Mouse (Mus musculus) midbrain, embryonic 12.5 days (tissue): ENCODE results near the gene Trmt10a. TPM values are rescaled to one million over a fixed set of nuclear protein-coding genes. Genes with fewer than 3 reads are reported as not detected.

ENCODE experiments used
- ATAC-seq: fragments of 200-750 bp; cut with Nextera tagmentation; 2 replicates; pipeline ENCODE4 v1.8.0; 2017; ENCODE audit warnings: low read depth, moderate TSS enrichment, moderate library complexity; ENCODE audit not compliant: low FRiP score
- H3K27ac ChIP-seq: fragments of 300-500 bp; sonication (generic); replicated peaks from 2 replicates; pipeline ENCODE4 v1.5.1; 2016; ENCODE audit warnings: mild to moderate bottlenecking
- H3K27me3 ChIP-seq: fragments of 300-500 bp; sonication (generic); 2 replicates; pipeline ENCODE4 v1.6.1; 2016; ENCODE audit warnings: mild to moderate bottlenecking
- H3K36me3 ChIP-seq: fragments of 300-500 bp; sonication (generic); 2 replicates; pipeline ENCODE4 v1.6.1; 2016
- H3K4me1 ChIP-seq: fragments of 300-500 bp; sonication (generic); 2 replicates; pipeline ENCODE4 v1.6.1; 2016
- H3K4me2 ChIP-seq: fragments of 300-500 bp; sonication (generic); replicated peaks from 2 replicates; pipeline ENCODE4 v1.6.1; 2016; ENCODE audit warnings: mild to moderate bottlenecking, moderate library complexity
- H3K4me3 ChIP-seq: fragments of 300-500 bp; sonication (generic); 2 replicates; pipeline ENCODE4 v1.5.1; 2016; ENCODE audit warnings: mild to moderate bottlenecking
- H3K9ac ChIP-seq: fragments of 300-500 bp; sonication (generic); replicated peaks from 2 replicates; pipeline ENCODE4 v1.6.1; 2016; ENCODE audit warnings: mild to moderate bottlenecking, moderate library complexity
- H3K9me3 ChIP-seq: fragments of 300-500 bp; sonication (generic); 2 replicates; pipeline ENCODE4 v1.6.1; 2016; ENCODE audit warnings: mild to moderate bottlenecking
- WGBS: fragments of 180-500 bp; shearing (Covaris S2); methylation state at CpG from one replicate; pipeline ENCODE4 v1.1.7; 2016; 5-methylcytosine and 5-hydroxymethylcytosine counted together
- polyA plus RNA-seq: library from polyadenylated mRNA; unstranded; fragments of >200 nt; fragmentation: Nextera tagmentation; extraction: Ambion mirVana; gene quantifications from 2 replicates; pipeline ENCODE4 v1.2.1, GENCODE M21; 2016

The Trmt10a gene
- polyA plus RNA-seq, 1 experiment from 2014 or later, result 15.6 TPM

DNA sequence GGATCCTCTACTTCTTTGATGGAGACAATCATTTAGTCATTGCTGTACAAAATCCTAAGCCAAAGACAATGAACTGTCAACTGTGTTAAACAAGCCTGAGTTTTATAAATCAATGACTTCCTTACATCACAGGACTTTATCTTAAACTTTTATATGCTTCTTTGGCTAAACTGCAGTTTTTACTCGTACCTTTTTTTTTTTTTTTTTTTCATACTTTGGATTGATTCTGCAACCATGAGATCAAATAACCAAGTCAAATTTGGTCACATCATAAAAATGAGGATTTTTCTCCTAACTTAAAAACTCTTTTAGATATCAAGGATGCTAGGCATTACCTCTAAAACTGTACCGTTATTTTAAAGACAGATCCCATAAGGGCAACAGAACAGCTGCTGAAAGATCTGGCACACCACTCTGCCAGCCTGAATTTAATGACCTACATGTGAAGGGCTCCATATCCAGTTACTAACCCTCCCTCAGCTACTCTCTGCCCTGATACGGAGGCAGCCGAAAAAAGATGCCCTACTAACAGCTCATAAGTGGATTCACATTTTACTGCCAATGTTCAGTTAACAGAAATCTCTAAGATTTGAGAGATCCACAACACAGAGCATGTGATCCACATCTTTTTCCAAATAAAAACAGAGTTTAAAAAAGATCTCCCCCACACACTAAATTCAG, 1.1 kb upstream of the Trmt10a start:
- no peaks in the 10 kb centered on the region for H3K36me3 ChIP-seq
- H3K4me2 ChIP-seq, result peak overlapping the region; percentile 62
- H3K27ac ChIP-seq, result no peak overlapping the region
- ATAC-seq, result no peak
- no peaks in the 10 kb centered on the region for H3K4me1 ChIP-seq
- H3K9ac ChIP-seq, result 0 out of 2 replicates have a peak overlapping the region, but pooled peaks have one; percentile 39
- no peaks in the 10 kb centered on the region for H3K9me3 ChIP-seq
- peak overlapping the region; percentile 10 for H3K4me3 ChIP-seq
- H3K27me3 ChIP-seq, result no peaks in the 10 kb centered on the region
- WGBS, result 80% methylated on average over 4 of the region's 4 CpGs

DNA sequence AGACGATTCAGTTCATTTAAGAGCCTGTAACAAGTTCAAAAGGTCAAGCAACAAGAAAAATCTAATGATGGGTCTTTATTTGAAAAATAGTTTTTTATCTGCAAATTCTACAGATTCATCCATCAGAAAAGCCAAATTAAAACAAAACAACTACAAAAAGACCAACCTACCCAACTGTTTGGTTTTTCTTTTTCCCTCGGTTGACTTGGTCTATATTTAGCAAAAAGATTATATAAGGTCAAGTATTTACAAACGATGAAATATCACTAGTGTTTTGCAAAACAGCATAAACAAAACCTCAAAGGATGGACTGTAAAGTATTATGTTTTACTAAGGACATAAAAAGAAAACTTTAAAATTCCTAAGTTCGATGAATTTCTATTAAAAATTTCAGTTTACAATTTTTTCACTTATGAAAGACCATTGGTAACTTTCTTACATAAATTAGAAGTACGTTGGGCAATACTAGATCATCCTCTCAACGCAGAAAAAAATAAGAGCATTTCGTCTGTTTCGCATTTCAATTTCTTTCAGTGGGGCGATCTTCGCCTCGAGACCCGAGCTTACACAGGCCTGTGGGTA, 424 bp upstream of the Trmt10a start:
- Histone ChIP-seq H3K9ac (peak overlapping the region; percentile 39; the same call in 1 of the 2 replicates), H3K27ac (peak overlapping the region; percentile 99), H3K4me3 (peak overlapping the region; percentile 71), H3K36me3 (no peaks in the 10 kb centered on the region), H3K4me2 (peak overlapping the region; percentile 62), H3K9me3 (no peaks in the 10 kb centered on the region), H3K4me1 (no peaks in the 10 kb centered on the region), H3K27me3 (no peaks in the 10 kb centered on the region)
- 10% methylated on average over 12 of the region's 12 CpGs for WGBS
- no peak for ATAC-seq

DNA sequence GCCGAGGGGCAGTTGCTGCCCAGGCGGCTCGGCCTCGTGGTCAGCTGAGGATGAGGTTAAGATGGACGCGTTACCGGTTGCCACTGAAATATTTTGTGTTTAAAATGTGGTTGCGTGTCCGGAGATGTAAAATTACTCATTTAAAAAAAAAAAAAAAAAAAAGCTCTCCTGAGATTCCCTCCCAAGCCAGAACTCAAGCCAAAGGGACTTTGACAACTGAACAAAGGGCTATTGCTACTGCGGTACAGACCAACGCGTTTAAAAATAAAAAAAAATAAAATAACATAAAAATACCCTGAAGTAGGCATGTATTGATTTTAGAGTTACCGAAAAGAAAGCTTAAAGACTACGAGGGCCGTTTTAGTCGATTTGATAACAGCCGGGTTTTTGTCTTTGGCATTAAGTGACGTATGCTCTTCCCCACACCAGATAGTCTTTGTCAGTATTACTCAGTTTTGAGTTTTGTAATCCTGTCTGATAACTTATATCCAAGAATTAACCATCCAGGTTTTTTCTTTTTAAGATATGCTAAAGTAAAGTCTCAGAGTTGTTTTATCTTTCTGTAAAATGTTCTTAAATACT, 903 bp downstream of the Trmt10a start:
- no peak for ATAC-seq
- Histone ChIP-seq H3K9me3 (no peaks in the 10 kb centered on the region), H3K27me3 (no peaks in the 10 kb centered on the region), H3K4me1 (no peaks in the 10 kb centered on the region), H3K9ac (peak overlapping the region; percentile 66), H3K4me2 (peak overlapping the region; percentile 62), H3K36me3 (peaks cover 5% of the 10 kb centered on the region; the same call in 1 of the 2 replicates), H3K27ac (peak overlapping the region; percentile 99), H3K4me3 (peak overlapping the region; percentile 71)
- under 1% methylated on average over 18 of the region's 18 CpGs for WGBS

DNA sequence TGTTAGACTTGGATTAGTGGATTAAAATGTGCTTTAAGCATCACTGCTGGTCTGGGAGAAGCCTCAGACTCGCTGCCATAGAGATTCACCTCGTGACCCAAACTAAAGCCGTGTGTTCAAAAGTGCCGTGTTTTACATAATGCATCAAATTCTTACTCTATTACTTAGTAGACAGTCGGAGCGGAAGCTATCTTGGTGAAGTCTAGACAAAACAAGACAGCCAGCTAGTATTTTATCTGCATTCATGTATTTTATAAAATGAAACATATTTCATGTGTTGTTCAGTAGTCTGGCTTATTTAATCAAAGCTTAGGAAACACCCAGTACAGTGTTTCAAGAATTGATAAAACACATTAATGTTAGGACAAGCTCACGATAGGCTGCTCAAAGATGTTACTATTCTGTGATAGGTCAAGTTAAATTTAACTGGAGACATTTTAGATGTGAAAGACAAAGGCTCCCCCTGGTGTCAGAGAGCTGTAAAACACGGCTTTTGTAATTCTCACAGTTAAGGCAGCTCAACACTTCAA, 1.5 kb downstream of the Trmt10a start, which contains the start of gene Mttp:
TSS of gene Mttp (minus strand) at position 327 of the 530 bp plus-strand sequence.
- 0 out of 2 replicates have a peak, but pooled peaks have one; percentile 21 for ATAC-seq
- WGBS, result 4% methylated on average over 8 of the region's 8 CpGs

DNA sequence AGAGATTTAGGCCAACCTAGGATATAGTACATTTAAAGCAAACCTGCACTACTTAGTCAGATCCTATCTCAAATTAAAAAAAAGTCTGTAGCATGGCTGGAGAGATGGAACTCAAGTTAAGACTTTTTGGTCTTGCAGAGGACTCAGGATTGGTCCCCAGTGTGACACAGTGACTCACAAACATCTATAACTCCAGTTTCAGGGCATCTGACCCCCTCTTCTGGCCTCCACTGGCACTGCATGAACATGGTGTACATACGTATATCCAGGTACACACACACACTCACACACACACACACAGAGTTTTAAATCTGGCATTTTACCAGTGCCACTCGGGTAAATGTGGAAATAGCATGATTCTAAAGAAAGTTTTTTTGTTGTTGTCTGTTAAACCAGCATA, 5.6 kb downstream of the Trmt10a start:
- 94% methylated on average over 2 of the region's 2 CpGs for WGBS
- ATAC-seq, result no peak
- Histone ChIP-seq H3K4me2 (no peak overlapping the region), H3K4me1 (no peaks in the 10 kb centered on the region), H3K4me3 (no peak overlapping the region), H3K27ac (no peak overlapping the region), H3K9me3 (no peaks in the 10 kb centered on the region), H3K27me3 (no peaks in the 10 kb centered on the region), H3K9ac (no peak overlapping the region), H3K36me3 (peaks cover 14% of the 10 kb centered on the region)

More for the DNA sequence above, 1.5 kb downstream of the Trmt10a start, which contains the start of gene Mttp:
- Histone ChIP-seq H3K4me1 (no peaks in the 10 kb centered on the region), H3K27me3 (no peaks in the 10 kb centered on the region), H3K4me2 (peak within 1 kb of the TSS; percentile 62), H3K9me3 (no peaks in the 10 kb centered on the region), H3K4me3 (peak within 1 kb of the TSS; percentile 71), H3K9ac (peak within 1 kb of the TSS; percentile 66), H3K27ac (peak within 1 kb of the TSS; percentile 99), H3K36me3 (peaks cover 5% of the 10 kb centered on the region; the same call in 1 of the 2 replicates)

DNA sequence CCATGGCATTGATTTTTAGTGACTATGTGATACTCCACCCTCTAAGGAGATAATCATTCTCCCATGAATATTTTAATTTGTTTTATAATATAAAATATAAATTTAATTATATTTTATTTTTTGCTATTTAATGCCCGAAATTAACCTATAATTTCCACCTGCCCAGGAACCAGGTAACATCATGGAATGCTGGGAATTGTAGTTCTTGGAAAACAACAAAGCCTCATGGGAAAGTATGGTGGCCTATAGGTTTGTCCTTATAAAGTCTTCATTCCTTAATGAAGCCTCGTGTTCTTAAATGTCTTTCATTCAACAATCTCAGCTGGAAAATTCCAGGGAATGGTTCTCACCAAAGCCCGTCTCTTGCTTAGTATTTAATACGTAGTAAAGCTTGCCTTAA, 11.8 kb downstream of the Trmt10a start:
- Histone ChIP-seq H3K9me3 (no peaks in the 10 kb centered on the region), H3K4me1 (no peaks in the 10 kb centered on the region), H3K36me3 (peaks cover 13% of the 10 kb centered on the region), H3K27me3 (no peaks in the 10 kb centered on the region), H3K4me2 (no peak overlapping the region), H3K27ac (no peak overlapping the region), H3K4me3 (no peak overlapping the region), H3K9ac (no peak overlapping the region)
- WGBS, result 92% methylated on average over 4 of the region's 4 CpGs
- no peak for ATAC-seq

DNA sequence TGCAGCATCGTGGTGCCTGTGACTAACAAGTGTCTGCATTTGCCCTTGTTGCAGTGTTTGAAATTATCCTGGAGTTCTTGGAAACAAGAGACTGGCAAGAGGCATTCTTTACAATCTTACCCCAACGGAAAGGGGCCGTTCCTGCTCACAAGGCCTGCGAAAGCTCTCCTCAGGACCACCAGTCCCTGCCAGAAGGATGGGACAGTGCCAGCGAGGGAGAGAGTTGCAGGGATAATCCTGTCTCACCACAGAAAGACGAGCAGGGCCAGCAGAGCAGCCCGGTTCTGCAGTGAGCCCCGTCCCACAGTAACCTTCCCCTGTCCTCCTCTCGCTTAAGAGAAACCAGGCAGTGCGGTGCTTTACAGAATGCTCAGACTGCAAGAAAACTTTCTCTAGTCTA, 13.4 kb downstream of the Trmt10a start:
- WGBS, result 73% methylated on average over 10 of the region's 10 CpGs
- H3K9ac ChIP-seq, result no peak overlapping the region
- H3K27me3 ChIP-seq, result no peaks in the 10 kb centered on the region
- no peak for ATAC-seq
- no peak overlapping the region for H3K27ac ChIP-seq
- H3K4me1 ChIP-seq, result no peaks in the 10 kb centered on the region
- peaks cover 13% of the 10 kb centered on the region for H3K36me3 ChIP-seq
- H3K9me3 ChIP-seq, result no peaks in the 10 kb centered on the region
- no peak overlapping the region for H3K4me2 ChIP-seq
- no peak overlapping the region for H3K4me3 ChIP-seq

DNA sequence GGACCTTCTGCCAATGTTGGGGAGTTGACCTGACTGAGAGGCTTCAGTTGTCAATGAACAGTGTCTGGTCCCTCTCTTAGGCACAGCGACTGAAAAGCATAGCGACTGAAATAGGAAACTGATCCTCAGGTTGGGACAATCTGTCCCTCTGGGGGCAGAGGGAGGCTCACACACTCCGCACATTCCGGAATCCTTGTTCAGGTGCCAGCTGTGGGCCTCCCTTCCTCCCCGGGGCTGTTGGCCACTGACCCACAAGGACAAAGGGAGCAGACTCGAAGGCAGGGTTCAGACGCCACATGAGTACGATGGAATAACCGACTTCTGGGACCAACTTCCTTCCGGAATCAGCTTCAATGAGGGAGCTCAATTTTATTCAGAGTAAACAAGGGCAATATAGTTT, 18.4 kb downstream of the Trmt10a start:
- Histone ChIP-seq H3K27me3 (no peaks in the 10 kb centered on the region), H3K9ac (no peak overlapping the region), H3K4me2 (no peak overlapping the region), H3K9me3 (no peaks in the 10 kb centered on the region), H3K4me1 (0 out of 2 replicates have a peak, but pooled peaks cover 4% of the 10 kb centered on the region), H3K4me3 (no peak overlapping the region), H3K27ac (no peak overlapping the region), H3K36me3 (no peaks in the 10 kb centered on the region)
- no peak for ATAC-seq
- 87% methylated on average over 10 of the region's 10 CpGs for WGBS

DNA sequence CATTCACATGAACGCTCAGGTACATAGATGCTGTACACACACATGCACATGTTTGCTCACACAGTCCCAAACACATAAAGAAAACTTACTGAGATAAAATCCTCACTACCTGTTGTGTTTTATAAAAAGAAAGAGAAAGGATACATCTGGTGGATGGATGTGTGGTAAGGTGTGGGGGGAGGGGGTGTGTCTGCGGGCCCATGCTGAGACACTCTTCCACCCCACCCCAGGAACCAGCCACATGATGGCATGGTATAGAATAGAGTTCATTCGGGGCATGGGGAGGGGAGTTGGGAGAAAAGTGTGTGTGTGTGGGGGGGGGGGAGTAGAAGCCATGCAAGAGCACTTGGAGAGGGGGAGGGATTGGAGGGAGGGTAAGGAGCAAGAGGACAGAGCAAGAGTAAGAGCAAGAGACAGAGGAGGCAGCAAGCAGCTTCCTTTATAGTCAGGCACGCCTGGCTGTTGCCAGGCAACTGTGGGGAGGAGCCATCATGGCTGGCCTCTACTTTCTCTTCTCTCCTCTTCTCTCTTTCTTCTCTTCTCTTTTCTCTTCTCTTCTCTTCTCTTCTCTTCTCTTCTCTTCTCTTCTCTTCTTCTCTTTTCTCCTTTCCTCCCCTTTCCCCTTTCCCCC, 19.4 kb downstream of the Trmt10a start:
- WGBS, result 54% methylated on average over 4 of the region's 4 CpGs

DNA sequence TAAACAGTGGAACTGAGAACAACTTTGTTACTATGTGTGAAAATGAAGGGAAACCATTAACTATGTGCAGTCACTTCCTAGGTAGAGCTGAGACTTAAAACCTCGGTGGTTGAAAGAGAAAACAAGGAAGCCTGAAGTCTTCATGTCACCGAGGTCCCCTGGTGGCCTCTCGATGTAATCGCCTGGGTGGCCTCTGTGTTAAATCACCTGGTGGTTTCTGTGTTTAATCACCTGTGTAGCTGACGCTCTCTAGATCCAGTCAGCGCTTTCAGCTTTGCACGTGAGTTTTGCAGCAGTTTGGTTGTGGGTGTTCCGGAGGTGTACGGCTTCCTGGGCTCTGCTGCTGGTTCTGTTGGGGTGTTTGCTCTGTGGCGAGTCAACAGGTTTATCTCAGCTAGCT, 30.0 kb downstream of the Trmt10a start:
- H3K27me3 ChIP-seq, result no peaks in the 10 kb centered on the region
- no peaks in the 10 kb centered on the region for H3K4me1 ChIP-seq
- WGBS, result 75% methylated on average over 10 of the region's 10 CpGs
- no peak overlapping the region for H3K4me3 ChIP-seq
- H3K36me3 ChIP-seq, result no peaks in the 10 kb centered on the region
- no peak for ATAC-seq
- no peak overlapping the region for H3K27ac ChIP-seq
- no peak overlapping the region for H3K4me2 ChIP-seq
- H3K9ac ChIP-seq, result no peak overlapping the region
- H3K9me3 ChIP-seq, result 0 out of 2 replicates have a peak, but pooled peaks cover 3% of the 10 kb centered on the region

More for the DNA sequence above, 19.4 kb downstream of the Trmt10a start:
- Histone ChIP-seq H3K4me2 (no peak overlapping the region), H3K27ac (no peak overlapping the region), H3K4me1 (0 out of 2 replicates have a peak, but pooled peaks cover 4% of the 10 kb centered on the region), H3K4me3 (no peak overlapping the region), H3K36me3 (no peaks in the 10 kb centered on the region), H3K27me3 (no peaks in the 10 kb centered on the region), H3K9ac (no peak overlapping the region), H3K9me3 (no peaks in the 10 kb centered on the region)
- ATAC-seq, result peak; percentile 56; the same call in 1 of the 2 replicates

DNA sequence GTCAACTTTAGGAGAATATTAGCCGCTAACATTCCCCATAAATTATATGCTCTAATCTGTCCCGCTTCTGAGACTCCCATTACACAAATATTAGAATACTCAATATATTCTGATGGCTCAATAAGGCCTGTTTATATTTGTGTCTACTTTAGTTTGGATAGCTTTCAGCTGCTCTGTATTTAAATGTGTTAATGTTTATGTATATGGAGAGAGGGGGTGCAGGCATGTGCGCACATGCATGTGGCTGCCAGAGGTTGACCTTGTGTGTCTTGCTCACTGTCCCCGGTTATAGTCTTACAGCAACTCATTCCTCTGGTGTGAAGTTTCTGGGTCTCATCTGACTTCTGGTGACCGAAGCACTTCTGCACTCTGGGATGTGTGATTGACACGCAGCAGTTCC, 32.3 kb downstream of the Trmt10a start:
- 92% methylated on average over 6 of the region's 6 CpGs for whole genome bisulfite sequencing
- H3K4me3 ChIP-seq, result no peak overlapping the region
- H3K4me1 ChIP-seq, result no peaks in the 10 kb centered on the region
- H3K4me2 ChIP-seq, result no peak overlapping the region
- ATAC-seq, result no peak
- H3K27ac ChIP-seq, result no peak overlapping the region
- H3K9me3 ChIP-seq, result 0 out of 2 replicates have a peak, but pooled peaks cover 3% of the 10 kb centered on the region
- no peak overlapping the region for H3K9ac ChIP-seq
- no peaks in the 10 kb centered on the region for H3K27me3 ChIP-seq
- no peaks in the 10 kb centered on the region for H3K36me3 ChIP-seq
